Mouse (Mus musculus) CH12.LX (cell line): ENCODE measurements around the gene Dynll1. TPM values are rescaled to one million over a fixed set of nuclear protein-coding genes. Genes with fewer than 3 reads are reported as not detected.

Source experiments
- DNase-seq: peaks from one replicate; pipeline ENCODE4 v3.0.0-alpha.2; 2013; ENCODE audit errors: extremely low read depth
- H3K27ac ChIP-seq: 2 replicates; pipeline ENCODE4 v1.5.1; 2012; ENCODE audit warnings: low read depth, mild to moderate bottlenecking, control low read depth, moderate library complexity; ENCODE audit not compliant: insufficient read depth
- H3K27me3 ChIP-seq: replicated peaks from 2 replicates; pipeline ENCODE3; 2012; ENCODE audit warnings: inconsistent platforms
- H3K36me3 ChIP-seq, 2 experiments: replicated peaks in 1 of 2; 2 replicates each; pipeline versions ENCODE3 to v1.6.1; 2012; ENCODE audit warnings: inconsistent platforms in 1 of 2, low read length in 1 of 2, mild to moderate bottlenecking in 1 of 2, mixed read lengths in 1 of 2, moderate library complexity in 1 of 2; ENCODE audit not compliant: control insufficient read depth in 1 of 2, insufficient read depth in 1 of 2
- H3K4me1 ChIP-seq, 2 experiments: 2 replicates each; pipeline ENCODE4 v1.6.1; 2012; ENCODE audit warnings: inconsistent platforms in 1 of 2, moderate library complexity in 1 of 2; ENCODE audit not compliant: insufficient read depth in 2 of 2, control insufficient read depth in 1 of 2
- H3K4me2 ChIP-seq: 2 replicates; pipeline ENCODE4 v1.6.1; 2012; ENCODE audit warnings: low read depth, mild to moderate bottlenecking, control low read depth; ENCODE audit not compliant: poor library complexity, insufficient read depth, severe bottlenecking
- H3K4me3 ChIP-seq, 3 experiments: fragments of 150-350 bp in 1 of 3; sonication (generic) in 1 of 3; replicated peaks in 1 of 3; 2 replicates each; pipeline versions ENCODE3 to v1.5.1; 2011 to 2012; ENCODE audit warnings: low read depth in 2 of 3, low read length in 2 of 3, mild to moderate bottlenecking in 2 of 3, moderate library complexity in 2 of 3, control low read depth in 1 of 3, improper control_type of control experiment in 1 of 3, inconsistent platforms in 1 of 3, mixed read lengths in 1 of 3; ENCODE audit not compliant: poor library complexity in 1 of 3
- H3K79me2 ChIP-seq: replicated peaks from 2 replicates; pipeline ENCODE4 v1.6.1; 2012; ENCODE audit warnings: mild to moderate bottlenecking, moderate library complexity; ENCODE audit not compliant: control insufficient read depth, poor library complexity, insufficient read depth, severe bottlenecking; ENCODE audit errors: extremely low read depth
- H3K9ac ChIP-seq: 2 replicates; pipeline ENCODE4 v1.6.1; 2012; ENCODE audit warnings: low read depth, mild to moderate bottlenecking, control low read depth, moderate library complexity; ENCODE audit not compliant: insufficient read depth
- H3K9me3 ChIP-seq: replicated peaks from 2 replicates; pipeline ENCODE3; 2012; ENCODE audit warnings: low read length, inconsistent platforms, mixed read lengths
- BHLHE40 ChIP-seq: IDR thresholded peaks from 2 replicates; pipeline ENCODE4 v1.6.1; 2011; ENCODE audit warnings: mild to moderate bottlenecking, low read depth, low read length, improper control_type of control experiment
- CHD1 ChIP-seq: IDR thresholded peaks from 2 replicates; pipeline ENCODE4 v1.6.1; 2012; ENCODE audit warnings: low read depth, low read length, improper control_type of control experiment, inconsistent platforms
- CHD2 ChIP-seq: IDR thresholded peaks from 2 replicates; pipeline ENCODE4 v1.6.1; 2011; ENCODE audit warnings: low read length, improper control_type of control experiment
- CTCF ChIP-seq, 2 experiments: IDR thresholded peaks in 1 of 2; conservative IDR thresholded peaks in 1 of 2; 2 replicates each; pipeline ENCODE4 v1.5.1; 2011 to 2012; ENCODE audit warnings: low read depth in 2 of 2, low read length in 2 of 2, improper control_type of control experiment in 1 of 2, inconsistent platforms in 1 of 2, mild to moderate bottlenecking in 1 of 2, moderate library complexity in 1 of 2
- E2F4 ChIP-seq: IDR thresholded peaks from 2 replicates; pipeline ENCODE4 v1.6.1; 2011; ENCODE audit warnings: low read depth, low read length, improper control_type of control experiment; ENCODE audit not compliant: insufficient replicate concordance
- ELF1 ChIP-seq: IDR thresholded peaks from 2 replicates; pipeline ENCODE4 v1.6.1; 2014; ENCODE audit warnings: low read depth, mild to moderate bottlenecking, inconsistent platforms, low read length, improper control_type of control experiment
- ETS1 ChIP-seq: conservative IDR thresholded peaks from 2 replicates; pipeline ENCODE4 v1.6.1; 2012; ENCODE audit warnings: low read depth, mild to moderate bottlenecking, inconsistent platforms, low read length, improper control_type of control experiment, moderate library complexity
- GABPA ChIP-seq: IDR thresholded peaks from 2 replicates; pipeline ENCODE4 v1.6.1; 2012; ENCODE audit warnings: low read depth, low read length, improper control_type of control experiment, inconsistent platforms; ENCODE audit not compliant: insufficient replicate concordance
- IRF4 ChIP-seq: IDR thresholded peaks from 2 replicates; pipeline ENCODE4 v1.6.1; 2014; ENCODE audit warnings: low read depth, mild to moderate bottlenecking, inconsistent platforms, low read length, improper control_type of control experiment
- JUN ChIP-seq: IDR thresholded peaks from 2 replicates; pipeline ENCODE4 v1.6.1; 2011; ENCODE audit warnings: low read depth, mild to moderate bottlenecking, low read length, improper control_type of control experiment, moderate library complexity; ENCODE audit not compliant: insufficient read depth
- JUND ChIP-seq: conservative IDR thresholded peaks from 2 replicates; pipeline ENCODE4 v1.6.1; 2011; ENCODE audit warnings: low read depth, low read length, improper control_type of control experiment
- MAFK ChIP-seq: IDR thresholded peaks from 2 replicates; pipeline ENCODE4 v1.6.1; 2011; ENCODE audit warnings: low read length, improper control_type of control experiment; ENCODE audit not compliant: insufficient replicate concordance
- MAX ChIP-seq: IDR thresholded peaks from 2 replicates; pipeline ENCODE4 v1.6.1; 2011; ENCODE audit warnings: low read length, improper control_type of control experiment
- MAZ ChIP-seq: IDR thresholded peaks from 2 replicates; pipeline ENCODE4 v1.6.1; 2012; ENCODE audit warnings: low read depth, mild to moderate bottlenecking, inconsistent platforms, low read length, improper control_type of control experiment, moderate library complexity
- MEF2A ChIP-seq: IDR thresholded peaks from 2 replicates; pipeline ENCODE4 v1.6.1; 2014; ENCODE audit warnings: low read depth, mild to moderate bottlenecking, inconsistent platforms, low read length, improper control_type of control experiment, borderline replicate concordance
- NELFE ChIP-seq: IDR thresholded peaks from 2 replicates; pipeline ENCODE4 v1.6.1; 2011; ENCODE audit warnings: low read depth, low read length, improper control_type of control experiment
- NRF1 ChIP-seq: IDR thresholded peaks from 2 replicates; pipeline ENCODE4 v1.6.1; 2014; ENCODE audit warnings: low read depth, mild to moderate bottlenecking, inconsistent platforms, low read length, improper control_type of control experiment, moderate library complexity
- PAX5 ChIP-seq: IDR thresholded peaks from 2 replicates; pipeline ENCODE4 v1.6.1; 2012; ENCODE audit warnings: low read length, inconsistent platforms, mixed read lengths
- POLR2A ChIP-seq: IDR thresholded peaks from 2 replicates; pipeline ENCODE4 v1.6.1; 2011; ENCODE audit warnings: low read depth, mild to moderate bottlenecking, improper control_type of control experiment, low read length
- POLR2AphosphoS2 ChIP-seq: IDR thresholded peaks from 2 replicates; pipeline ENCODE4 v1.6.1; 2011; ENCODE audit warnings: low read depth, low read length, improper control_type of control experiment
- RAD21 ChIP-seq: IDR thresholded peaks from 2 replicates; pipeline ENCODE4 v1.6.1; 2011; ENCODE audit warnings: low read depth, mild to moderate bottlenecking, low read length, improper control_type of control experiment, moderate library complexity
- SIN3A ChIP-seq: IDR thresholded peaks from 2 replicates; pipeline ENCODE4 v1.6.1; 2012; ENCODE audit warnings: low read length, improper control_type of control experiment, inconsistent platforms
- SMC3 ChIP-seq: IDR thresholded peaks from 2 replicates; pipeline ENCODE4 v1.6.1; 2011; ENCODE audit warnings: low read depth, low read length, improper control_type of control experiment
- TCF12 ChIP-seq: IDR thresholded peaks from 2 replicates; pipeline ENCODE4 v1.6.1; 2014; ENCODE audit warnings: low read depth, mild to moderate bottlenecking, inconsistent platforms, low read length, improper control_type of control experiment
- UBTF ChIP-seq: IDR thresholded peaks from 2 replicates; pipeline ENCODE4 v1.6.1; 2012; ENCODE audit warnings: low read depth, mild to moderate bottlenecking, inconsistent platforms, low read length, improper control_type of control experiment, moderate library complexity
- USF1 ChIP-seq: IDR thresholded peaks from 2 replicates; pipeline ENCODE4 v1.6.1; 2014; ENCODE audit warnings: low read depth, mild to moderate bottlenecking, inconsistent platforms, low read length, improper control_type of control experiment
- ZKSCAN1 ChIP-seq: IDR thresholded peaks from 2 replicates; pipeline ENCODE4 v1.6.1; 2012; ENCODE audit warnings: low read depth, inconsistent platforms, low read length, improper control_type of control experiment, borderline replicate concordance
- ZNF384 ChIP-seq: IDR thresholded peaks from 2 replicates; pipeline ENCODE4 v1.6.1; 2012; ENCODE audit warnings: low read depth, low read length, improper control_type of control experiment, inconsistent platforms
- dilution Hi-C: fragments of 300-500 bp; cut with MboI; formaldehyde crosslinking; loops from 2 replicates; pipeline ENCODE4 v1.14.3; 2020; ENCODE audit warnings: low sequenced_read_pairs; ENCODE audit not compliant: extremely low pct_unique_long_range_greater_than_20kb, extremely low pct_ligation_motif_present
- in situ Hi-C: fragments of 300-500 bp; cut with MboI; formaldehyde crosslinking; loops from 3 replicates; pipeline ENCODE4 v1.14.3; 2019; ENCODE audit warnings: low sequenced_read_pairs, low pct_ligation_motif_present, low pct_unique_long_range_greater_than_20kb, mixed read lengths
- polyA plus RNA-seq: library from polyadenylated mRNA; unstranded; fragments of >175 nt; gene quantifications from 2 replicates; pipeline ENCODE4 v1.2.1, GENCODE M21; 2012; ENCODE audit warnings: low read depth; ENCODE audit not compliant: insufficient read length
- total RNA-seq, 2 experiments: library from RNA; depleted of rRNA; stranded (reverse); fragments of 300-350 nt in 1 of 2; fragments of >200 nt in 1 of 2; gene quantifications; 2 replicates each; pipeline ENCODE4 v1.2.3; 2012 to 2014

Dynll1 gene
- total and polyA plus RNA-seq, 3 experiments = 312 to 646 (median 456) TPM

- H3K36me3 ChIP-seq = peaks cover 45 to 60% of the 10 kb centered on the region in 2 experiments
- no peak for DNase-seq
- peak overlapping the region; percentile 89; the same call in 1 of the 2 replicates for H3K27ac ChIP-seq
- no peaks in the 10 kb centered on the region for H3K27me3 ChIP-seq
- no peak for TF ChIP-seq BHLHE40
- 0 out of 2 replicates have a peak, but pooled peaks have one; percentile 4 for TF ChIP-seq NELFE
- peaks cover 50% of the 10 kb centered on the region for H3K79me2 ChIP-seq
- H3K4me1 ChIP-seq = peaks cover 5 to 28% of the 10 kb centered on the region in 2 experiments
- peak overlapping the region; percentile 28 for H3K9ac ChIP-seq
- dilution Hi-C loops (no loop called here), in situ Hi-C loops (loop anchor here (5.0 kb wide), 1 partner anchor 39 kb away; the partner anchor contains the start of gene Dynll1)
- H3K4me2 ChIP-seq = peak overlapping the region; percentile 84
- peak overlapping the region; percentile 76 to 95 (median 77) for H3K4me3 ChIP-seq
- H3K9me3 ChIP-seq = no peaks in the 10 kb centered on the region
These were observed 40.7 kb upstream of the Dynll1 start for GRCm38 (mm10) chr5:115341314-115342165.

- in situ Hi-C loops (loop anchor here (5.0 kb wide), 1 partner anchor 38 kb away; the partner anchor contains the start of gene Dynll1), dilution Hi-C loops (no loop called here)
- peak; percentile 83 for DNase-seq
- Histone ChIP-seq H3K4me1 (peaks cover 5 to 26% of the 10 kb centered on the region in 2 experiments), H3K4me3 (peak within 1 kb of the TSS; percentile 76 to 95 (median 77)), H3K9me3 (no peaks in the 10 kb centered on the region), H3K79me2 (peaks cover 43% of the 10 kb centered on the region), H3K4me2 (peak within 1 kb of the TSS; percentile 94), H3K36me3 (peaks cover 42 to 61% of the 10 kb centered on the region in 2 experiments), H3K27me3 (no peaks in the 10 kb centered on the region), H3K9ac (peak within 1 kb of the TSS; percentile 91), H3K27ac (peak within 1 kb of the TSS; percentile 89)
- TF ChIP-seq JUN = no peak
- no peak for TF ChIP-seq PAX5
- TF ChIP-seq NRF1 = peak; percentile 66
- TF ChIP-seq ZKSCAN1 = no peak; the same call in 1 of the 2 replicates
- TF ChIP-seq SIN3A = peak; percentile 94
- peak; percentile 62; the same call in 1 of the 2 replicates for TF ChIP-seq MEF2A
- TF ChIP-seq USF1 = 0 out of 2 replicates have a peak, but pooled peaks have one; percentile 2
- no peak for TF ChIP-seq CTCF (conservative IDR thresholded peaks at IDR 0.05 in 1 of 2, IDR thresholded peaks at IDR 0.05 in 1 of 2; ENCODE audit: low read depth in 2 of 2, low read length in 2 of 2)
- TF ChIP-seq SMC3 = no peak
- TF ChIP-seq ELF1 = peak; percentile 71; the same call in 1 of the 2 replicates
- no peak for TF ChIP-seq ETS1
- TF ChIP-seq MAFK = no peak
- peak; percentile 81 for TF ChIP-seq NELFE
- TF ChIP-seq BHLHE40 = peak; percentile 93
- TF ChIP-seq POLR2A = peak; percentile 70; the same call in 1 of the 2 replicates
- peak; percentile 26; the same call in 1 of the 2 replicates for TF ChIP-seq CHD2
- TF ChIP-seq GABPA = peak; percentile 46; the same call in 1 of the 2 replicates
- no peak for TF ChIP-seq UBTF
- TF ChIP-seq JUND = no peak
- TF ChIP-seq MAX = peak; percentile 14; the same call in 1 of the 2 replicates
- TF ChIP-seq RAD21 = no peak
- TF ChIP-seq MAZ = peak; percentile 99
- TF ChIP-seq POLR2AphosphoS2 = no peak; the same call in 1 of the 2 replicates
- peak; percentile 73 for TF ChIP-seq TCF12
- no peak for TF ChIP-seq ZNF384
- 0 out of 2 replicates have a peak, but pooled peaks have one; percentile 27 for TF ChIP-seq IRF4
- no peak for TF ChIP-seq CHD1
- no peak for TF ChIP-seq E2F4
These were observed 39.9 kb upstream of the Dynll1 start, which contains the start of the genes Gatc and Triap1 for GRCm38 (mm10) chr5:115340577-115341313. Gene Gatc (minus strand): TSS chr5:115341178. Gene Triap1 (plus strand): TSS chr5:115341225.
